Mouse (Mus musculus) testis, adult 2 months (tissue): ENCODE results near the gene Atp6v1g3.

Experiments
- CTCF ChIP-seq: fragments of 200-500 bp; IDR thresholded peaks from 2 replicates; pipeline ENCODE4 v1.5.1; 2012; ENCODE audit warnings: low read depth, mild to moderate bottlenecking, inconsistent platforms, low read length, moderate library complexity; ENCODE audit not compliant: control insufficient read depth, insufficient read depth, insufficient replicate concordance
- POLR2A ChIP-seq: fragments of 200-500 bp; IDR thresholded peaks from 2 replicates; pipeline ENCODE4 v1.6.1; 2012; ENCODE audit warnings: low read depth, mild to moderate bottlenecking, inconsistent platforms, low read length, moderate library complexity; ENCODE audit not compliant: control insufficient read depth

DNA sequence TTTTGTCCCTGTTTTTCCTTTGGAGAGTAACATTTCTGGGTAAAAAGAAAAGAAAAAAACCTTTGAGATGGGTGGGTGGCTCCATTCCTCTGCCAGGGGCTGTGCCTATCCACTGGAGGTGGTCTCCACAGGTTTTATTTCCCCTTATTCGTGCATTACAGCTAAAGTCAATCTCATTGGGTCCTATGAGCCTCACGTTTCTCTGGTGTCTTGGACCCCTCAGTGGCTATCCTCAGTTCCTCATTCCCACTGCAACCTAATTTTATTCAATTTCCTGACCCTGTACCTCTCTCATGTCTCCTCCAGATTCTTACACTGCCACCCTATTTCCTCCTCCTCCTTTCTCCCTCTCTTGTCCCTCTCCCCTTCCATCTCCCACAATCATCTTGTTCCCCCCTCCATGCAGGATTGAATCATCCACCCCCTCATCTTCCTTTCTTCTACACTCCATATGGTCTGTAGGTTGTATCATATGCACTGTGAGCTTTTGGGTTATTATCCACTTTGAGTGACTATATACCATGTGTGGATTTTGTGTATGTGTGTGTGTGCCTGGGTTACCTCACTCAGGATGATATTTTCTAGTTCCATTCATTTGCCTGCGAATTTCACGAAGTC, 17.3 kb upstream of the Atp6v1g3 start:
- TF ChIP-seq CTCF (no peak), POLR2A (no peak)
